Mouse (Mus musculus) hindbrain, embryonic 11.5 days (tissue): Measurements from ENCODE around the gene Dnaic1. TPM values are rescaled to one million over a fixed set of nuclear protein-coding genes. Genes with fewer than 3 reads are reported as not detected.

Experiments
- ATAC-seq: fragments of 200-750 bp; cut with Nextera tagmentation; 2 replicates; pipeline ENCODE4 v1.8.0; 2017; ENCODE audit warnings: mild to moderate bottlenecking, moderate TSS enrichment, moderate library complexity; ENCODE audit not compliant: low FRiP score
- DNase-seq: peaks from one replicate; pipeline ENCODE4 v3.0.0-alpha.2; 2015; ENCODE audit warnings: low spot score
- H3K27ac ChIP-seq: fragments of 300-500 bp; sonication (generic); 2 replicates; pipeline ENCODE4 v1.5.1; 2014; ENCODE audit warnings: mild to moderate bottlenecking, low read depth, low read length
- H3K27me3 ChIP-seq: fragments of 300-500 bp; sonication (generic); 2 replicates; pipeline ENCODE4 v1.6.1; 2014; ENCODE audit warnings: mild to moderate bottlenecking, low read length, moderate library complexity, mixed read lengths; ENCODE audit not compliant: control insufficient read depth, insufficient read depth
- H3K36me3 ChIP-seq: fragments of 300-500 bp; sonication (generic); 2 replicates; pipeline ENCODE4 v1.6.1; 2014; ENCODE audit warnings: mild to moderate bottlenecking, low read length, moderate library complexity, mixed read lengths; ENCODE audit not compliant: control insufficient read depth, insufficient read depth
- H3K4me1 ChIP-seq: fragments of 300-500 bp; sonication (generic); replicated peaks from 2 replicates; pipeline ENCODE4 v1.6.1; 2014; ENCODE audit warnings: low read length, mixed read lengths; ENCODE audit not compliant: control insufficient read depth, insufficient read depth
- H3K4me2 ChIP-seq: fragments of 300-500 bp; sonication (generic); replicated peaks from 2 replicates; pipeline ENCODE4 v1.6.1; 2014; ENCODE audit warnings: mild to moderate bottlenecking, low read depth, low read length
- H3K4me3 ChIP-seq: fragments of 300-500 bp; sonication (generic); 2 replicates; pipeline ENCODE4 v1.5.1; 2014; ENCODE audit warnings: low read depth, low read length
- H3K9ac ChIP-seq: fragments of 300-500 bp; sonication (generic); 2 replicates; pipeline ENCODE4 v1.6.1; 2014; ENCODE audit warnings: low read depth, low read length
- H3K9me3 ChIP-seq: fragments of 300-500 bp; sonication (generic); 2 replicates; pipeline ENCODE4 v1.6.1; 2016; ENCODE audit warnings: low read length; ENCODE audit not compliant: control insufficient read depth
- WGBS: fragments of 180-500 bp; shearing (Covaris S2); extraction: QIAGEN DNeasy Blood & Tissue Kit; methylation state at CpG from one replicate; pipeline ENCODE4 v1.1.7; 2014; 5-methylcytosine and 5-hydroxymethylcytosine counted together
- polyA plus RNA-seq: library from polyadenylated mRNA; unstranded; fragments of >200 nt; fragmentation: Nextera tagmentation; extraction: Ambion mirVana; gene quantifications from 2 replicates; pipeline ENCODE4 v1.2.1, GENCODE M21; 2014

Dnaic1 gene
- polyA plus RNA-seq = 2.9 and 3.2 TPM in 2 replicates

GRCm38 (mm10) chr4:41569411-41569885 lies at the start of gene Dnaic1, which contains the start of gene Fam219a:
Dnaic1 (plus strand) TSS chr4:41569775.
Fam219a (minus strand) TSS chr4:41569538.
- Histone ChIP-seq H3K9ac (peak within 1 kb of the TSS; percentile 83), H3K4me1 (peaks cover 12% of the 10 kb centered on the region), H3K4me2 (peak within 1 kb of the TSS; percentile 81), H3K36me3 (no peaks in the 10 kb centered on the region), H3K4me3 (peak within 1 kb of the TSS; percentile 74), H3K27ac (peak within 1 kb of the TSS; percentile 83), H3K9me3 (no peaks in the 10 kb centered on the region), H3K27me3 (peaks cover 6% of the 10 kb centered on the region; the same call in 1 of the 2 replicates)
- 1% methylated on average over 40 of the region's 41 CpGs for WGBS
- peak; percentile 98 for ATAC-seq
- DNase-seq = peak; percentile 99

- no peak overlapping the region for H3K9ac ChIP-seq
- DNase-seq (no peak), ATAC-seq (no peak)
- H3K4me3 ChIP-seq = no peak overlapping the region
- H3K9me3 ChIP-seq = no peaks in the 10 kb centered on the region
- H3K4me2 ChIP-seq = no peak overlapping the region
- H3K36me3 ChIP-seq = no peaks in the 10 kb centered on the region
- 49% methylated on average over 14 of the region's 14 CpGs for WGBS
- H3K27me3 ChIP-seq = no peaks in the 10 kb centered on the region
- no peaks in the 10 kb centered on the region for H3K4me1 ChIP-seq
- no peak overlapping the region for H3K27ac ChIP-seq
Measured at GRCm38 (mm10) chr4:41520641-41521040, 48.9 kb upstream of the Dnaic1 start.

- 84% methylated on average over 6 of the region's 6 CpGs for WGBS
- Histone ChIP-seq H3K4me2 (no peak overlapping the region), H3K27ac (no peak overlapping the region), H3K9me3 (no peaks in the 10 kb centered on the region), H3K36me3 (no peaks in the 10 kb centered on the region), H3K4me3 (no peak overlapping the region), H3K4me1 (peaks cover 4% of the 10 kb centered on the region), H3K27me3 (no peaks in the 10 kb centered on the region), H3K9ac (no peak overlapping the region)
- ATAC-seq = no peak
- no peak for DNase-seq
Measured at GRCm38 (mm10) chr4:41522136-41522535, 47.4 kb upstream of the Dnaic1 start.

- H3K9ac ChIP-seq = no peak overlapping the region
- H3K27ac ChIP-seq = no peak overlapping the region
- no peak overlapping the region for H3K4me2 ChIP-seq
- H3K27me3 ChIP-seq = no peaks in the 10 kb centered on the region
- ATAC-seq = no peak
- H3K36me3 ChIP-seq = no peaks in the 10 kb centered on the region
- H3K9me3 ChIP-seq = no peaks in the 10 kb centered on the region
- H3K4me1 ChIP-seq = peaks cover 6% of the 10 kb centered on the region
- no peak overlapping the region for H3K4me3 ChIP-seq
- WGBS = 55% methylated on average over 5 of the region's 5 CpGs
- peak; percentile 66 for DNase-seq
Measured at GRCm38 (mm10) chr4:41522788-41523187, 46.8 kb upstream of the Dnaic1 start.

- H3K4me1 ChIP-seq = peaks cover 16% of the 10 kb centered on the region
- no peaks in the 10 kb centered on the region for H3K9me3 ChIP-seq
- no peaks in the 10 kb centered on the region for H3K36me3 ChIP-seq
- H3K4me2 ChIP-seq = no peak overlapping the region
- H3K9ac ChIP-seq = no peak overlapping the region
- H3K4me3 ChIP-seq = no peak overlapping the region
- no peak for DNase-seq
- WGBS = 79% methylated on average over 7 of the region's 7 CpGs
- H3K27ac ChIP-seq = no peak overlapping the region
- no peaks in the 10 kb centered on the region for H3K27me3 ChIP-seq
- no peak for ATAC-seq
Measured at GRCm38 (mm10) chr4:41523839-41524238, 45.7 kb upstream of the Dnaic1 start.

- peaks cover 16% of the 10 kb centered on the region for H3K4me1 ChIP-seq
- H3K36me3 ChIP-seq = no peaks in the 10 kb centered on the region
- 78% methylated on average over 9 of the region's 9 CpGs for WGBS
- no peak overlapping the region for H3K9ac ChIP-seq
- DNase-seq (no peak), ATAC-seq (no peak)
- no peak overlapping the region for H3K4me2 ChIP-seq
- H3K27ac ChIP-seq = no peak overlapping the region
- no peak overlapping the region for H3K4me3 ChIP-seq
- H3K27me3 ChIP-seq = no peaks in the 10 kb centered on the region
- H3K9me3 ChIP-seq = no peaks in the 10 kb centered on the region
Measured at GRCm38 (mm10) chr4:41524829-41525228, 44.7 kb upstream of the Dnaic1 start.

GRCm38 (mm10) chr4:41526553-41526952 lies 43.0 kb upstream of the Dnaic1 start:
- ATAC-seq (no peak), DNase-seq (peak; percentile 38)
- no peaks in the 10 kb centered on the region for H3K27me3 ChIP-seq
- WGBS = 37% methylated on average over 7 of the region's 7 CpGs
- H3K27ac ChIP-seq = peak overlapping the region; percentile 75
- H3K36me3 ChIP-seq = no peaks in the 10 kb centered on the region
- H3K4me1 ChIP-seq = peaks cover 16% of the 10 kb centered on the region
- peak overlapping the region; percentile 6; the same call in 1 of the 2 replicates for H3K4me2 ChIP-seq
- H3K9ac ChIP-seq = peak overlapping the region; percentile 17; the same call in 1 of the 2 replicates
- no peaks in the 10 kb centered on the region for H3K9me3 ChIP-seq
- no peak overlapping the region for H3K4me3 ChIP-seq

- peak overlapping the region; percentile 75 for H3K27ac ChIP-seq
- WGBS = 18% methylated on average over 13 of the region's 13 CpGs
- ATAC-seq = peak; percentile 42; the same call in 1 of the 2 replicates
Measured at GRCm38 (mm10) chr4:41527076-41527475, 42.5 kb upstream of the Dnaic1 start.

GRCm38 (mm10) chr4:41527996-41528395 lies 41.6 kb upstream of the Dnaic1 start:
- 25% methylated on average over 8 of the region's 8 CpGs for WGBS

More at GRCm38 (mm10) chr4:41527076-41527475, 42.5 kb upstream of the Dnaic1 start:
- Histone ChIP-seq H3K4me2 (peak overlapping the region; percentile 6; the same call in 1 of the 2 replicates), H3K4me1 (peaks cover 16% of the 10 kb centered on the region), H3K9me3 (no peaks in the 10 kb centered on the region), H3K9ac (peak overlapping the region; percentile 17), H3K27me3 (no peaks in the 10 kb centered on the region), H3K4me3 (no peak overlapping the region), H3K36me3 (no peaks in the 10 kb centered on the region)
- no peak for DNase-seq

More at GRCm38 (mm10) chr4:41527996-41528395, 41.6 kb upstream of the Dnaic1 start:
- Histone ChIP-seq H3K4me2 (no peak overlapping the region), H3K4me3 (no peak overlapping the region), H3K36me3 (no peaks in the 10 kb centered on the region), H3K4me1 (peaks cover 16% of the 10 kb centered on the region), H3K27ac (peak overlapping the region; percentile 75), H3K27me3 (no peaks in the 10 kb centered on the region), H3K9me3 (no peaks in the 10 kb centered on the region), H3K9ac (no peak overlapping the region)
- peak; percentile 38 for DNase-seq
- 0 out of 2 replicates have a peak, but pooled peaks have one; percentile 36 for ATAC-seq
